Mouse (Mus musculus) limb, embryonic 14.5 days (tissue): ENCODE data around the gene Zfp260. TPM values are rescaled to one million over a fixed set of nuclear protein-coding genes. Genes with fewer than 3 reads are reported as not detected.

ENCODE experiments used
- ATAC-seq: fragments of 200-750 bp; cut with Nextera tagmentation; 2 replicates; pipeline ENCODE4 v1.8.0; 2017; ENCODE audit warnings: low read depth, moderate number of reproducible peaks, moderate TSS enrichment; ENCODE audit not compliant: low FRiP score
- DNase-seq: peaks from one replicate; pipeline ENCODE4 v3.0.0-alpha.2; 2015; ENCODE audit warnings: low spot score
- H3K27ac ChIP-seq: fragments of 300-500 bp; sonication (generic); replicated peaks from 2 replicates; pipeline ENCODE4 v1.5.1; 2014; ENCODE audit warnings: low read depth, mild to moderate bottlenecking, low read length, moderate library complexity, mixed read lengths
- H3K27me3 ChIP-seq: fragments of 300-500 bp; sonication (generic); 2 replicates; pipeline ENCODE4 v1.6.1; 2014; ENCODE audit warnings: low read length, mixed read lengths; ENCODE audit not compliant: control insufficient read depth, insufficient read depth
- H3K36me3 ChIP-seq: fragments of 300-500 bp; sonication (generic); 2 replicates; pipeline ENCODE4 v1.6.1; 2014; ENCODE audit warnings: mild to moderate bottlenecking, low read length, moderate library complexity, mixed read lengths; ENCODE audit not compliant: control insufficient read depth, insufficient read depth
- H3K4me1 ChIP-seq: fragments of 300-500 bp; sonication (generic); 2 replicates; pipeline ENCODE4 v1.6.1; 2014; ENCODE audit warnings: antibody characterized with exemption, low read length, mixed read lengths; ENCODE audit not compliant: control insufficient read depth, insufficient read depth
- H3K4me2 ChIP-seq: fragments of 300-500 bp; sonication (generic); replicated peaks from 2 replicates; pipeline ENCODE4 v1.6.1; 2014; ENCODE audit warnings: low read depth, mild to moderate bottlenecking, low read length, moderate library complexity; ENCODE audit not compliant: severe bottlenecking
- H3K4me3 ChIP-seq: fragments of 300-500 bp; sonication (generic); replicated peaks from 2 replicates; pipeline ENCODE4 v1.5.1; 2014; ENCODE audit warnings: low read length
- H3K9ac ChIP-seq: fragments of 300-500 bp; sonication (generic); 2 replicates; pipeline ENCODE4 v1.6.1; 2014; ENCODE audit warnings: mild to moderate bottlenecking, low read depth, low read length, moderate library complexity; ENCODE audit not compliant: severe bottlenecking
- H3K9me3 ChIP-seq: fragments of 300-500 bp; sonication (generic); 2 replicates; pipeline ENCODE4 v1.6.1; 2016; ENCODE audit warnings: low read length; ENCODE audit not compliant: control insufficient read depth
- POLR2A ChIP-seq: fragments of 200-500 bp; IDR thresholded peaks from 2 replicates; pipeline ENCODE4 v1.8.0; 2012; ENCODE audit warnings: inconsistent platforms, mild to moderate bottlenecking, moderate library complexity, borderline replicate concordance; ENCODE audit not compliant: insufficient read depth, insufficient read length; ENCODE audit errors: extremely low read depth
- WGBS: fragments of 180-500 bp; shearing (Covaris S2); extraction: QIAGEN DNeasy Blood & Tissue Kit; methylation state at CpG from one replicate; pipeline ENCODE4 v1.1.7; 2014; 5-methylcytosine and 5-hydroxymethylcytosine counted together
- polyA plus RNA-seq, 2 experiments: library from polyadenylated mRNA; depleted of rRNA in 1 of 2; stranded (reverse) in 1 of 2; unstranded in 1 of 2; fragments of >200 nt; fragmentation: Nextera tagmentation in 1 of 2; extraction: Ambion mirVana in 1 of 2; gene quantifications; 2 replicates each; pipeline versions ENCODE4 v1.2.1 to v1.2.3; 2012 to 2014

Zfp260 gene
- polyA plus RNA-seq, 2 experiments: 63.7 to 140 TPM

GRCm38 (mm10) chr7:30090092-30090969 is 4.2 kb upstream of the Zfp260 start, which contains the start of the genes Gm26920 and Zfp566:
Gene Gm26920 (minus strand): TSS chr7:30090410.
Gene Zfp566 (minus strand): TSS chr7:30090527.
- WGBS: under 1% methylated on average over 40 of the region's 40 CpGs
- peak; percentile 91 for ATAC-seq
- DNase-seq: peak; percentile 99
- no peaks in the 10 kb centered on the region for H3K27me3 ChIP-seq
- peaks cover 15% of the 10 kb centered on the region for H3K36me3 ChIP-seq
- H3K27ac ChIP-seq: peak within 1 kb of the TSS; percentile 79
- peak; percentile 89; the same call in 1 of the 2 replicates for TF ChIP-seq POLR2A
- H3K9me3 ChIP-seq: no peaks in the 10 kb centered on the region
- H3K4me2 ChIP-seq: peak within 1 kb of the TSS; percentile 80
- H3K9ac ChIP-seq: peak within 1 kb of the TSS; percentile 75
- H3K4me1 ChIP-seq: peaks cover 16% of the 10 kb centered on the region; the same call in 1 of the 2 replicates
- H3K4me3 ChIP-seq: peak within 1 kb of the TSS; percentile 66

GRCm38 (mm10) chr7:30090970-30091585 is 3.5 kb upstream of the Zfp260 start:
- H3K4me1 ChIP-seq: peaks cover 16% of the 10 kb centered on the region; the same call in 1 of the 2 replicates
- no peak for TF ChIP-seq POLR2A
- H3K27ac ChIP-seq: 0 out of 2 replicates have a peak overlapping the region, but pooled peaks have one; percentile 79
- WGBS: 6% methylated on average over 9 of the region's 9 CpGs
- ATAC-seq (no peak), DNase-seq (peak; percentile 69)
- 0 out of 2 replicates have a peak overlapping the region, but pooled peaks have one; percentile 32 for H3K9ac ChIP-seq
- no peaks in the 10 kb centered on the region for H3K9me3 ChIP-seq
- no peaks in the 10 kb centered on the region for H3K27me3 ChIP-seq
- peak overlapping the region; percentile 52 for H3K4me2 ChIP-seq
- peaks cover 7% of the 10 kb centered on the region for H3K36me3 ChIP-seq
- H3K4me3 ChIP-seq: peak overlapping the region; percentile 66

GRCm38 (mm10) chr7:30092666-30093065 is 1.9 kb upstream of the Zfp260 start:
- Histone ChIP-seq H3K4me1 (peaks cover 16% of the 10 kb centered on the region; the same call in 1 of the 2 replicates), H3K9me3 (no peaks in the 10 kb centered on the region), H3K27me3 (no peaks in the 10 kb centered on the region), H3K27ac (no peak overlapping the region), H3K36me3 (peaks cover 8% of the 10 kb centered on the region), H3K9ac (no peak overlapping the region), H3K4me3 (no peak overlapping the region), H3K4me2 (no peak overlapping the region)
- TF ChIP-seq POLR2A: no peak
- no peak for DNase-seq
- 79% methylated on average over 9 of the region's 9 CpGs for WGBS
- ATAC-seq: no peak

- no peak for TF ChIP-seq POLR2A
- WGBS: 73% methylated on average over 6 of the region's 6 CpGs
- peak overlapping the region; percentile 99; the same call in 1 of the 2 replicates for H3K27ac ChIP-seq
Measured at GRCm38 (mm10) chr7:30093918-30094415, 610 bp upstream of the Zfp260 start.

More at GRCm38 (mm10) chr7:30093918-30094415, 610 bp upstream of the Zfp260 start:
- Histone ChIP-seq H3K9ac (peak overlapping the region; percentile 93; the same call in 1 of the 2 replicates), H3K9me3 (no peaks in the 10 kb centered on the region), H3K27me3 (no peaks in the 10 kb centered on the region), H3K4me1 (peaks cover 9% of the 10 kb centered on the region; the same call in 1 of the 2 replicates), H3K36me3 (peaks cover 17% of the 10 kb centered on the region), H3K4me2 (peak overlapping the region; percentile 74), H3K4me3 (peak overlapping the region; percentile 65)
- no peak for ATAC-seq
- no peak for DNase-seq
